Mouse (Mus musculus): ENCODE data around the gene Zfp628. TPM values are rescaled to one million over a fixed set of nuclear protein-coding genes. Genes with fewer than 3 reads are reported as not detected.
A peak's percentile ranks its signal among the peaks of the same experiment; 100 is the strongest.

Gene Zfp628
- polyA plus RNA-seq, 1 experiment: 12.6 TPM

DNA sequence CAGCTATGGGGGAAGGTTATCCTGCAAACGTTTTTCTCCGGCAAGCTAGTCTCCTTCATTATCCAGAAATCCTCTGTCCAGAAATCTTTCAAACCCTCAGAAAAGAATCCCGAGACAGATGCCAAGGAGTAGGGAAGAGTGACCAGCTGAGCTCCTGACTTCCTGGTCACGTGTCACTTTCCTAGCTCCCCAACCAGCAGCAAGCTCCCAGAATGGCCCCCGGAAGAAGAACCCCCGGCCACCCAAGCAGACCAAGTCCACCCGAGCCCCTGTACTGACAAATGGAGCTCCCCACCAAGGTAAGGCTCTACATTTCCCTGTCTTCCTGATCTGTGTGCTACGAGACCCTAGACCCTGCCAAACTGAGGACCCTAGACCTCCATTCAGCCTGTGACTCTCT, 12.7 kb downstream of the Zfp628 start:
- DNase-seq: peak; percentile 30
- H3K4me1 ChIP-seq (ENCODE audit: control insufficient read depth, insufficient read depth, low read length): peaks cover 10% of the 10 kb centered on the region; the same call in 1 of the 2 replicates
- 50% methylated on average over 8 of the region's 8 CpGs for WGBS
- no peaks in the 10 kb centered on the region for H3K27me3 ChIP-seq (replicated peaks; ENCODE audit: control insufficient read depth, insufficient read depth, low read length)
- peak overlapping the region; percentile 20; the same call in 1 of the 2 replicates for H3K4me3 ChIP-seq (ENCODE audit: insufficient read depth, low read depth, low read length)
- TF ChIP-seq CTCF (conservative IDR thresholded peaks at IDR 0.05; ENCODE audit: insufficient read depth, insufficient read length, low read depth, low read length) (no peak), POLR2A (IDR thresholded peaks at IDR 0.05; ENCODE audit: low read depth, low read length) (no peak)
- no peaks in the 10 kb centered on the region for H3K36me3 ChIP-seq (ENCODE audit: control insufficient read depth, insufficient read depth, low read length)
- H3K27ac ChIP-seq (ENCODE audit: insufficient read depth, low read depth, low read length): no peak overlapping the region

DNA sequence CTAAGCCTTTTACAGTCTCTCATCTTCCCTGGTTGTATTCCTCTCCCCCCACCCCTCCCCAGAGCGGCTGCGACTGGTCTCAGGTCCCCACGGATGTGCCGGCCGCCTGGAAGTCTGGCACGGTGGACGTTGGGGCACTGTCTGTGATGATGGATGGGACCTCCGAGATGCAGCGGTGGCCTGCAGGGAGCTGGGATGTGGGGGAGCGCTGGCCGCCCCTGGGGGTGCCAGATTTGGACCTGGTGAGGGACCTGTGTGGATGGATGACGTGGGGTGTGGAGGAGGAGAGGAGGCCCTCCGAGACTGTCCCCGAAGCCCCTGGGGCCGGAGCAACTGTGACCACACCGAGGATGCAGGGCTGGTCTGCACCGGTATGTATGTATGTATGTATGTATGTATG, 13.3 kb downstream of the Zfp628 start:
- H3K4me1 ChIP-seq (ENCODE audit: control insufficient read depth, insufficient read depth, low read length): peaks cover 6% of the 10 kb centered on the region; the same call in 1 of the 2 replicates
- DNase-seq: no peak
- H3K4me3 ChIP-seq (ENCODE audit: insufficient read depth, low read depth, low read length): no peak overlapping the region
- TF ChIP-seq CTCF (conservative IDR thresholded peaks at IDR 0.05; ENCODE audit: insufficient read depth, insufficient read length, low read depth, low read length) (no peak), POLR2A (IDR thresholded peaks at IDR 0.05; ENCODE audit: low read depth, low read length) (no peak)
- no peaks in the 10 kb centered on the region for H3K27me3 ChIP-seq (replicated peaks; ENCODE audit: control insufficient read depth, insufficient read depth, low read length)
- no peaks in the 10 kb centered on the region for H3K36me3 ChIP-seq (ENCODE audit: control insufficient read depth, insufficient read depth, low read length)
- whole genome bisulfite sequencing: 50% methylated on average over 17 of the region's 17 CpGs
- no peak overlapping the region for H3K27ac ChIP-seq (ENCODE audit: insufficient read depth, low read depth, low read length)

DNA sequence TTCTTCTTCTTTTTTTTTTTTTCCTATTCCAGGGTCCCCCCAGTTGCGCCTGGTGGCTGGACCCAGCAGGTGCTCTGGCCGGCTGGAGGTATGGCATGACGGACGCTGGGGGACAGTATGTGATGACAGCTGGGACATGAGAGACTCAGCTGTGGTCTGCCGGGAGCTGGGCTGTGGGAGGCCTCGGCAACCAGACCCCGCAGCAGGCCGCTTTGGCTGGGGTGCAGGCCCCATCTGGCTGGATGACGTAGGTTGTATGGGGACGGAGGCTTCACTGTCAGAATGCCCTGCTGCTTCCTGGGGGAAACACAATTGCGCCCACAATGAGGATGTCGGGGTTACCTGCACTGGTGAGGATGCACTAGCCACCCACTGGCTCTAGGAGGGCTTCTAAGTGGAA, 18.1 kb downstream of the Zfp628 start:
- Histone ChIP-seq H3K27me3 (replicated peaks; ENCODE audit: control insufficient read depth, insufficient read depth, low read length) (no peaks in the 10 kb centered on the region), H3K4me1 (ENCODE audit: control insufficient read depth, insufficient read depth, low read length) (no peaks in the 10 kb centered on the region), H3K36me3 (ENCODE audit: control insufficient read depth, insufficient read depth, low read length) (no peaks in the 10 kb centered on the region), H3K27ac (ENCODE audit: insufficient read depth, low read depth, low read length) (no peak overlapping the region), H3K4me3 (ENCODE audit: insufficient read depth, low read depth, low read length) (no peak overlapping the region)
- DNase-seq: no peak
- TF ChIP-seq POLR2A (IDR thresholded peaks at IDR 0.05; ENCODE audit: low read depth, low read length) (no peak), CTCF (conservative IDR thresholded peaks at IDR 0.05; ENCODE audit: insufficient read depth, insufficient read length, low read depth, low read length) (no peak)
- 83% methylated on average over 12 of the region's 12 CpGs for WGBS

DNA sequence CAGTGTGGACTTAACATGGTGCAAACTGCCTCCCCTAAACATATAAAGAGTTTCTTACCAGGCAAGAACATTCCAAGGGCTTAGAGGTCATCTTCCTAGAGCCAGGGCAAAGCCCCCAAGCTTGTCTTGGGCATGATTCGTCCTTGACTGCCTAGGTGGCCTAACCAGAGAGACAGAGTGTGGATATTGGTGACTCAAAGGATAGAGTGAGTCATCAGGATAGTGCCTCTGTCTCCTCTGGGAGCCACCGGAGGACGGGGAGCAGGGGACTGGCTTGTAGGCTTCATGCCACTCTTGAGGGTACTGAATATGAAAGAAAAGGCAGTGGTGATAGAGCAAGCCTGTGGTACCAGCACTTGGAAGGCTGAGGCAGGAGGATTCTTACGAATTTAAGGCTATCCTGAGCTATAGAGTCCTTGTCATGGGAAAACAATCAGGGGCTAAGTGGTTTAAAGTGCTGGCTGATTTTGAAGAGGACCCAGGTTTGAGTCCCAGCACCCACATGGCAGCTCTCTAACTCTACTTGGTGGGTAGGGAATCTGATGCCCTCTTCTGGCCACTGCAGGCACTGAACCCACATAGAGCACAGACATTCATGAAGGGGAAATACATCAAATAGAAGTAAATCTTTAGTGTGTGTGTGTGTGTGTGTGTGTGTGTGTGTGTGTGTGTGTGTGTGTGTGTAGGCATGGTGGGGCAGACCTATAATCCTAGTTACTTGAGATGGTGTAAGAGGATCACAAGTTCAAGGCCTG, 19.3 kb downstream of the Zfp628 start:
- no peaks in the 10 kb centered on the region for H3K36me3 ChIP-seq (ENCODE audit: control insufficient read depth, insufficient read depth, low read length)
- H3K27ac ChIP-seq (ENCODE audit: insufficient read depth, low read depth, low read length): no peak overlapping the region
- DNase-seq: no peak
- no peak overlapping the region for H3K4me3 ChIP-seq (ENCODE audit: insufficient read depth, low read depth, low read length)
- no peaks in the 10 kb centered on the region for H3K27me3 ChIP-seq (replicated peaks; ENCODE audit: control insufficient read depth, insufficient read depth, low read length)
- 77% methylated on average over 4 of the region's 4 CpGs for whole genome bisulfite sequencing
- TF ChIP-seq CTCF (conservative IDR thresholded peaks at IDR 0.05; ENCODE audit: insufficient read depth, insufficient read length, low read depth, low read length) (0 out of 2 replicates have a peak, but pooled peaks have one; percentile 14), POLR2A (IDR thresholded peaks at IDR 0.05; ENCODE audit: low read depth, low read length) (no peak)
- no peaks in the 10 kb centered on the region for H3K4me1 ChIP-seq (ENCODE audit: control insufficient read depth, insufficient read depth, low read length)

DNA sequence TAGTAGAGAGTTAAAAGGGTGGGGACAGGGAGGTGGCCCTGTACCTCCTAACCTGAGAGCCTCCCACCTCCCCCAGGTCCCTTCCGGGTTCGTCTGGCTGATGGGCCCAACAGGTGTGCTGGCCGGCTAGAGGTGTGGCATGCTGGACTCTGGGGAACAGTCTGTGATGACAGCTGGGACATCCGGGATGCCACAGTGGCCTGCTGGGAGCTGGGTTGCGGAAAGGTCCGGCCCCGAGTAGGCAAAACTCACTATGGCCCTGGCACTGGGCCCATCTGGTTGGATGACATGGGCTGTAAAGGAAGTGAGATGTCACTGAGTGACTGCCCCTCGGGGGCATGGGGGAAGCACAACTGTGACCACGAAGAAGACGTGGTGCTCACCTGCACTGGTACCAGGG, 21.8 kb downstream of the Zfp628 start:
- no peak for TF ChIP-seq POLR2A (IDR thresholded peaks at IDR 0.05; ENCODE audit: low read depth, low read length)
- no peak for DNase-seq
- Histone ChIP-seq H3K4me3 (ENCODE audit: insufficient read depth, low read depth, low read length) (no peak overlapping the region), H3K4me1 (ENCODE audit: control insufficient read depth, insufficient read depth, low read length) (no peaks in the 10 kb centered on the region), H3K27me3 (replicated peaks; ENCODE audit: control insufficient read depth, insufficient read depth, low read length) (no peaks in the 10 kb centered on the region), H3K36me3 (ENCODE audit: control insufficient read depth, insufficient read depth, low read length) (no peaks in the 10 kb centered on the region), H3K27ac (ENCODE audit: insufficient read depth, low read depth, low read length) (no peak overlapping the region)
- 61% methylated on average over 10 of the region's 10 CpGs for WGBS

DNA sequence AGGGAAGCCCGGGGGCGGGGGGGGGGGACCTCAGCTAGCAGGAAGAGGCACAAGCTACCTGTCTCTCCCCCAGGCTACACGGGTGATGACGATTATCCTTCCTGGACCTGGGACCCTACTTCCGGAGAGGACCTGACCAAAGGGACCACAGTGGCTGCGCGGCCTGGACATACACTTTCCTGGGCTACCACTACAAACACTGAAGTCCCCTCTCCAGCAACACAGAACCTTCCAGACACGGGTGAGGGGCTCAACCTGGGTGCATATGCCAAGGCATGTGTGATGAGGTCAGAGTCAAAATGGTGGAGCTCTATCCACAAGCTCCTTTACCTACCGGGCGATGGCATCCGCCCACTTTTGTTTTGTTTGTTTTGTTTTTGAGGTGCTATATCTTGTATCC, 22.4 kb downstream of the Zfp628 start:
- H3K27me3 ChIP-seq (replicated peaks; ENCODE audit: control insufficient read depth, insufficient read depth, low read length): no peaks in the 10 kb centered on the region
- H3K36me3 ChIP-seq (ENCODE audit: control insufficient read depth, insufficient read depth, low read length): no peaks in the 10 kb centered on the region
- DNase-seq: no peak
- TF ChIP-seq CTCF (conservative IDR thresholded peaks at IDR 0.05; ENCODE audit: insufficient read depth, insufficient read length, low read depth, low read length): no peak
- TF ChIP-seq POLR2A (IDR thresholded peaks at IDR 0.05; ENCODE audit: low read depth, low read length): no peak
- no peak overlapping the region for H3K4me3 ChIP-seq (ENCODE audit: insufficient read depth, low read depth, low read length)
- WGBS: 72% methylated on average over 11 of the region's 11 CpGs
- H3K27ac ChIP-seq (ENCODE audit: insufficient read depth, low read depth, low read length): no peak overlapping the region
- H3K4me1 ChIP-seq (ENCODE audit: control insufficient read depth, insufficient read depth, low read length): no peaks in the 10 kb centered on the region

DNA sequence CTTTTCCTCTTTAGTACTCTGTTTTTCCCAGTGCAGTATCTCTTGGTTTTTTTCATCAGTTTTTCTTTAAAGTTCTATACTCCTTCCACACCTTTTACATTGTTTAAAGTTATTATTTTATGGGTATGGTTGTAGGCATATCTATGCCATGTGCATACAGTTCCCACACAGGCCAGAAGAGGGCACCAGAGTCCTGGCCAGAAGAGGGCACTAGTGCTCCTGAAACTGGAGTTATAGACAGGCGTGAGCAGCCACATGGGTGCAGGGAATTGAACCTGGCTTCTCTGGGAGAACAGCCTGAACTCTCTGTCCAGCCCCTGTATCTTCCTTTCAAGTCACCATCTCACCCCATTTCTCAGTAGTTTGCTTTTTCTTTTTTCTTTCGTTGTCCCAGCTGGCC, 23.4 kb downstream of the Zfp628 start:
- TF ChIP-seq CTCF (conservative IDR thresholded peaks at IDR 0.05; ENCODE audit: insufficient read depth, insufficient read length, low read depth, low read length): peak; percentile 92
- no peak for TF ChIP-seq POLR2A (IDR thresholded peaks at IDR 0.05; ENCODE audit: low read depth, low read length)
- Histone ChIP-seq H3K27me3 (replicated peaks; ENCODE audit: control insufficient read depth, insufficient read depth, low read length) (no peaks in the 10 kb centered on the region), H3K27ac (ENCODE audit: insufficient read depth, low read depth, low read length) (no peak overlapping the region), H3K36me3 (ENCODE audit: control insufficient read depth, insufficient read depth, low read length) (no peaks in the 10 kb centered on the region), H3K4me1 (ENCODE audit: control insufficient read depth, insufficient read depth, low read length) (no peaks in the 10 kb centered on the region), H3K4me3 (ENCODE audit: insufficient read depth, low read depth, low read length) (no peak overlapping the region)
- peak; percentile 76 for DNase-seq
- WGBS: 36% methylated on average over 2 of the region's 2 CpGs
